Mouse (Mus musculus): ENCODE data around the gene Pkp3.

DNA sequence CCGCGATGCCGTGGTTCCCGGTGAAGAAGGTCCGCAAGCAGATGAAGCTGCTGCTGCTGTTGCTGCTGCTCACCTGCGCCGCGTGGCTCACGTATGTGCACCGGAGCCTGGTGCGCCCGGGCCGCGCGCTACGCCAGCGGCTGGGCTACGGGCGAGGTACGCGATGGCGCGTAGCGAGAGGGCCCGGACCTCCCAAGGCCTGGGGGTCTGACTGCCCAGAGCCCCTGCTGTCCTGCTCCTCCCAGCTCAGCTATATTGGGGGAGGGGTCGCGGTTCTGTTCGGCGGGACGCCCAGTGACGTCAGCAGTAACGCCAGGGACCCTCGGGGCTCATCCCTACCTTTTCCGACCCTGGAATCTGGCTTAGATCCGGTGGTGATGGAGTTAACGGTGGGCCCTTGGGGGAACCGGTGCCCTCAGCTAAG, 16.7 kb upstream of the Pkp3 start:
- TF ChIP-seq CTCF (IDR thresholded peaks at IDR 0.05; ENCODE audit: low read depth) (no peak), EP300 (IDR thresholded peaks at IDR 0.05; ENCODE audit: low read depth) (no peak)

Data from liver, embryonic 14.5 days (tissue).